Mouse (Mus musculus) embryo, embryonic 10 days (tissue): ENCODE results near the gene Lipn.
A peak's percentile ranks its signal among the peaks of the same experiment; 100 is the strongest.

Experiments used
- DNase-seq: peaks from one replicate; pipeline ENCODE4 v3.0.0-alpha.2; 2015; ENCODE audit warnings: low spot score

Gene Lipn

GRCm38 (mm10) chr19:34066779-34067472 lies at the start of gene Lipn:
Gene Lipn (plus strand): TSS chr19:34067358.
- no peak for DNase-seq

GRCm38 (mm10) chr19:34021440-34022172 lies 45.6 kb upstream of the Lipn start:
- DNase-seq: no peak

GRCm38 (mm10) chr19:34022759-34023158 lies 44.4 kb upstream of the Lipn start:
- DNase-seq: peak; percentile 20

- DNase-seq: no peak
These were observed 27.4 kb upstream of the Lipn start for GRCm38 (mm10) chr19:34039731-34040130.

GRCm38 (mm10) chr19:34043008-34043407 lies 24.1 kb upstream of the Lipn start:
- DNase-seq: no peak

GRCm38 (mm10) chr19:34049371-34050039 lies 17.7 kb upstream of the Lipn start:
- no peak for DNase-seq

- DNase-seq: no peak
These were observed 15.7 kb upstream of the Lipn start for GRCm38 (mm10) chr19:34051502-34051901.

GRCm38 (mm10) chr19:34063547-34063946 lies 3.6 kb upstream of the Lipn start:
- no peak for DNase-seq

- DNase-seq: no peak
These were observed 3.1 kb upstream of the Lipn start for GRCm38 (mm10) chr19:34064059-34064458.

GRCm38 (mm10) chr19:34074239-34074638 lies 7.1 kb downstream of the Lipn start:
- DNase-seq: no peak

GRCm38 (mm10) chr19:34078130-34078529 lies 11.0 kb downstream of the Lipn start:
- DNase-seq: no peak

- no peak for DNase-seq
These were observed 22.0 kb downstream of the Lipn start for GRCm38 (mm10) chr19:34089011-34089680.

- no peak for DNase-seq
These were observed 28.2 kb downstream of the Lipn start for GRCm38 (mm10) chr19:34095381-34095780.

- no peak for DNase-seq
These were observed 29.1 kb downstream of the Lipn start for GRCm38 (mm10) chr19:34096228-34096627.

- DNase-seq: no peak
These were observed 33.5 kb downstream of the Lipn start, which contains the start of gene Lipm for GRCm38 (mm10) chr19:34100633-34101032. Gene Lipm (plus strand): TSS chr19:34100933.

- no peak for DNase-seq
These were observed 34.7 kb downstream of the Lipn start for GRCm38 (mm10) chr19:34101888-34102287.

- no peak for DNase-seq
These were observed 37.7 kb downstream of the Lipn start for GRCm38 (mm10) chr19:34104841-34105240.

- DNase-seq: no peak
These were observed 51.9 kb downstream of the Lipn start for GRCm38 (mm10) chr19:34119102-34119501.

GRCm38 (mm10) chr19:34119653-34120052 lies 52.5 kb downstream of the Lipn start:
- DNase-seq: no peak

- DNase-seq: no peak
These were observed 53.1 kb downstream of the Lipn start for GRCm38 (mm10) chr19:34120107-34120731.
